Mouse (Mus musculus): ENCODE measurements around the gene Il21r. TPM values are rescaled to one million over a fixed set of nuclear protein-coding genes. Genes with fewer than 3 reads are reported as not detected.

The Il21r gene
- total and polyA plus RNA-seq, 3 experiments: 103 to 252 (median 142) TPM

DNA sequence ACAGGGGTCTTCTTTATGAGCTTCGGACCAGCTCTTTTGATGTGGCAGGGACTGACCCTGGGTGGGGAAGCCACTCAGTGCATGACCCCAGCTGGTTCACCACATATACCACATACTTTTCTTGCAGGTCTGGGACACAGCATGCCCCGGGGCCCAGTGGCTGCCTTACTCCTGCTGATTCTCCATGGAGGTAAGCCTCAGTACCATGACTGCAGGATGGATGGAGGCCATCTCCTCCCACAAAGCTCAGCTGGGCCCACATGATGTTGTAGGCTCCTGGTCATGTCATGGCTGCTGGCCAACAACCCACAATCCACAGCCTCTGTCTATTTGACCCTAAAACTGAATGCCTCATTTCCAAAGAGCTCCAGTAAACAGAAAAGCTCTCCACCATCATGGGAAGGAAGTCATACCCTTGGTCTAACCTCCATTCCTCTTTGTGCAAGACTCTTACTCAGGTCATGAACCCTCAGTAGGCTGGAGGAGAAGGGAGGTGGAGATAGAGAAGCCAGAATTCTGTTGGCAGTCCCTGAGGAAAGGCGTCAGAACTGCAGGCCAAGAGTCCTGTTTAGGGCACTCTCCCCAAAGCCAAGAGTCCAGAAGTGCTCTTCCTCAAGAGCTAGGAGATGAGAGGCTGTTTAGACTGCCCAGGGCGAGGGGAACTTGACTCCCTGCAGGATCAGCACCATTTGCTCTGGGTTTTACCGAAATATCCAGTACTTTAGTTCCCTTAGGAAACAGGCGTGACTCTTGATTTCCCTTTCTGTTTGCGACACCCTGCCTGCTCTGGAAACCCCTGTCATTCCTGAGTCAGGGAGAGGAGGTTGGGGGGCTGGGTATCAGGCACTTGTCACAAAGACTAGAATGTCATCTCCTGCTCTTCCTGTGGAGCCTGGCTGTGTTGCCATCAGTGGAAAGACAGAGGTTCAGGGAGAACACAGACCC is 19.8 kb downstream of the Il21r start:
- Histone ChIP-seq H3K4me3 (replicated peaks in 1 of 3; ENCODE audit: low read depth in 2 of 3, low read length in 2 of 3, poor library complexity in 1 of 3) (no peak overlapping the region), H3K27me3 (replicated peaks) (no peaks in the 10 kb centered on the region), H3K36me3 (replicated peaks in 1 of 2; ENCODE audit: control insufficient read depth in 1 of 2, insufficient read depth in 1 of 2, low read length in 1 of 2) (peaks cover 93 to 99% of the 10 kb centered on the region in 2 experiments), H3K27ac (ENCODE audit: insufficient read depth, low read depth) (peak overlapping the region; percentile 26; the same call in 1 of the 2 replicates), H3K9me3 (replicated peaks; ENCODE audit: low read length) (peaks cover 2% of the 10 kb centered on the region), H3K4me2 (ENCODE audit: insufficient read depth, low read depth, poor library complexity, severe bottlenecking) (no peak overlapping the region), H3K9ac (ENCODE audit: insufficient read depth, low read depth) (no peak overlapping the region), H3K4me1 (ENCODE audit: control insufficient read depth in 1 of 2, insufficient read depth in 2 of 2) (peaks cover 30 to 98% of the 10 kb centered on the region in 2 experiments), H3K79me2 (replicated peaks; ENCODE audit: control insufficient read depth, extremely low read depth, insufficient read depth, poor library complexity, severe bottlenecking) (peaks cover 93% of the 10 kb centered on the region)
- no peak for TF ChIP-seq EP300 (IDR thresholded peaks at IDR 0.05; ENCODE audit: low read length)
- TF ChIP-seq POLR2A (IDR thresholded peaks at IDR 0.05; ENCODE audit: low read depth, low read length): peak; percentile 26; the same call in 1 of the 2 replicates
- peak; percentile 33; the same call in 1 of the 2 replicates for TF ChIP-seq POLR2AphosphoS2 (IDR thresholded peaks at IDR 0.05; ENCODE audit: low read depth, low read length)
- TF ChIP-seq IRF4 (IDR thresholded peaks at IDR 0.05; ENCODE audit: low read depth, low read length): no peak
- 0 out of 2 replicates have a peak, but pooled peaks have one; percentile 13 for TF ChIP-seq ZMIZ1 (IDR thresholded peaks at IDR 0.05; ENCODE audit: low read depth, low read length)
- TF ChIP-seq BHLHE40 (IDR thresholded peaks at IDR 0.05; ENCODE audit: low read depth, low read length): no peak
- in situ Hi-C loops (cut with MboI; ENCODE audit: low pct_ligation_motif_present, low pct_unique_long_range_greater_than_20kb, low sequenced_read_pairs): no loop called here
- DNase-seq (ENCODE audit: extremely low read depth): no peak
- dilution Hi-C loops (cut with MboI; ENCODE audit: extremely low pct_ligation_motif_present, extremely low pct_unique_long_range_greater_than_20kb, low sequenced_read_pairs): no loop called here

DNA sequence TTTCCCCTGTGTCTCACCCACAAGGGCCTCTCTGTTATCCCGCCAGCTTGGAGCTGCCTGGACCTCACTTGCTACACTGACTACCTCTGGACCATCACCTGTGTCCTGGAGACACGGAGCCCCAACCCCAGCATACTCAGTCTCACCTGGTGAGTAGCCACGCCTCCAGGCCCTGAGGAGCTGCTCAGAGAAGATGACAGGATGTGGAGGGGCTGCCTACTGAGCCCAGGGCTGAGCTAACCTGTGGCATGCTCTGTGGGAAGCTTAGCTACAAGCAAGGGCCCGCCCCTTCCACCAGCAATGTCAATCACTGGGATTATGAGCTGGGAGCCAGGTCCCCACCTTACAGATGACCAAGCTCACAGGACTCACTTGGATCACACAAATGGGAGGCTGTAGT is 22.0 kb downstream of the Il21r start:
- Histone ChIP-seq H3K36me3 (replicated peaks in 1 of 2; ENCODE audit: control insufficient read depth in 1 of 2, insufficient read depth in 1 of 2, low read length in 1 of 2) (peaks cover 94 to 99% of the 10 kb centered on the region in 2 experiments), H3K9ac (ENCODE audit: insufficient read depth, low read depth) (no peak overlapping the region), H3K9me3 (replicated peaks; ENCODE audit: low read length) (no peaks in the 10 kb centered on the region), H3K4me2 (ENCODE audit: insufficient read depth, low read depth, poor library complexity, severe bottlenecking) (no peak overlapping the region), H3K4me1 (ENCODE audit: control insufficient read depth in 1 of 2, insufficient read depth in 2 of 2) (peaks cover 20 to 98% of the 10 kb centered on the region in 2 experiments), H3K4me3 (replicated peaks in 1 of 3; ENCODE audit: low read depth in 2 of 3, low read length in 2 of 3, poor library complexity in 1 of 3) (no peak overlapping the region), H3K27me3 (replicated peaks) (no peaks in the 10 kb centered on the region), H3K27ac (ENCODE audit: insufficient read depth, low read depth) (no peak overlapping the region), H3K79me2 (replicated peaks; ENCODE audit: control insufficient read depth, extremely low read depth, insufficient read depth, poor library complexity, severe bottlenecking) (peaks cover 76% of the 10 kb centered on the region)
- DNase-seq (ENCODE audit: extremely low read depth): no peak
- TF ChIP-seq ZNF384 (IDR thresholded peaks at IDR 0.05; ENCODE audit: low read depth, low read length) (no peak), CHD2 (IDR thresholded peaks at IDR 0.05; ENCODE audit: low read length) (no peak), SIN3A (IDR thresholded peaks at IDR 0.05; ENCODE audit: low read length) (no peak), MAFK (IDR thresholded peaks at IDR 0.05; ENCODE audit: insufficient replicate concordance, low read length) (no peak), TBP (conservative IDR thresholded peaks at IDR 0.05; ENCODE audit: low read depth, low read length) (no peak), UBTF (IDR thresholded peaks at IDR 0.05; ENCODE audit: low read depth, low read length) (no peak), PAX5 (IDR thresholded peaks at IDR 0.05; ENCODE audit: low read length) (no peak), POLR2AphosphoS2 (IDR thresholded peaks at IDR 0.05; ENCODE audit: low read depth, low read length) (no peak; the same call in 1 of the 2 replicates), MEF2A (IDR thresholded peaks at IDR 0.05; ENCODE audit: borderline replicate concordance, low read depth, low read length) (no peak), E2F4 (IDR thresholded peaks at IDR 0.05; ENCODE audit: insufficient replicate concordance, low read depth, low read length) (no peak), ELF1 (IDR thresholded peaks at IDR 0.05; ENCODE audit: low read depth, low read length) (no peak), ETS1 (conservative IDR thresholded peaks at IDR 0.05; ENCODE audit: low read depth, low read length) (no peak), TCF12 (IDR thresholded peaks at IDR 0.05; ENCODE audit: low read depth, low read length) (no peak), SMC3 (IDR thresholded peaks at IDR 0.05; ENCODE audit: low read depth, low read length) (no peak), GABPA (IDR thresholded peaks at IDR 0.05; ENCODE audit: insufficient replicate concordance, low read depth, low read length) (no peak)
- in situ Hi-C loops (cut with MboI; ENCODE audit: low pct_ligation_motif_present, low pct_unique_long_range_greater_than_20kb, low sequenced_read_pairs): no loop called here
- dilution Hi-C loops (cut with MboI; ENCODE audit: extremely low pct_ligation_motif_present, extremely low pct_unique_long_range_greater_than_20kb, low sequenced_read_pairs): no loop called here
